Mouse (Mus musculus) kidney, postnatal 0 days (tissue): Measurements from ENCODE around the gene Ttc41. TPM values are rescaled to one million over a fixed set of nuclear protein-coding genes. Genes with fewer than 3 reads are reported as not detected.

ENCODE experiments used
- ATAC-seq: fragments of 200-750 bp; cut with Nextera tagmentation; replicated peaks from 2 replicates; pipeline ENCODE4 v1.8.0; 2017; ENCODE audit warnings: low read depth, moderate number of reproducible peaks, moderate TSS enrichment, moderate library complexity; ENCODE audit not compliant: low FRiP score
- DNase-seq: peaks from one replicate; pipeline ENCODE4 v3.0.0-alpha.2; 2016; ENCODE audit warnings: low spot score
- H3K27ac ChIP-seq: fragments of 300-500 bp; sonication (generic); 2 replicates; pipeline ENCODE4 v1.5.1; 2014; ENCODE audit warnings: mild to moderate bottlenecking
- H3K27me3 ChIP-seq: fragments of 300-500 bp; sonication (generic); 2 replicates; pipeline ENCODE4 v1.6.1; 2014; ENCODE audit warnings: low read length, mixed read lengths; ENCODE audit not compliant: insufficient read depth
- H3K36me3 ChIP-seq: fragments of 300-500 bp; sonication (generic); 2 replicates; pipeline ENCODE4 v1.6.1; 2014; ENCODE audit warnings: low read length, mixed read lengths; ENCODE audit not compliant: insufficient read depth
- H3K4me1 ChIP-seq: fragments of 300-500 bp; sonication (generic); replicated peaks from 2 replicates; pipeline ENCODE4 v1.6.1; 2014; ENCODE audit warnings: antibody characterized with exemption, low read length, mixed read lengths; ENCODE audit not compliant: insufficient read depth
- H3K4me2 ChIP-seq: fragments of 300-500 bp; sonication (generic); 2 replicates; pipeline ENCODE4 v1.6.1; 2014; ENCODE audit warnings: mild to moderate bottlenecking, low read length, moderate library complexity, mixed read lengths
- H3K4me3 ChIP-seq: fragments of 300-500 bp; sonication (generic); replicated peaks from 2 replicates; pipeline ENCODE4 v1.5.1; 2014; ENCODE audit warnings: low read depth, low read length
- H3K9ac ChIP-seq: fragments of 300-500 bp; sonication (generic); 2 replicates; pipeline ENCODE4 v1.6.1; 2014; ENCODE audit warnings: low read depth, low read length
- H3K9me3 ChIP-seq: fragments of 300-500 bp; sonication (generic); replicated peaks from 2 replicates; pipeline ENCODE4 v1.6.1; 2016; ENCODE audit warnings: low read length, inconsistent platforms, mixed read lengths
- CTCF ChIP-seq: IDR thresholded peaks from 2 replicates; pipeline ENCODE4 v1.5.1; 2016; ENCODE audit warnings: antibody characterized with exemption, low read depth, mild to moderate bottlenecking, moderate library complexity
- WGBS: fragments of 180-500 bp; shearing (Covaris S2); extraction: QIAGEN DNeasy Blood & Tissue Kit; methylation state at CpG from one replicate; pipeline ENCODE4 v1.1.7; 2014; 5-methylcytosine and 5-hydroxymethylcytosine counted together
- microRNA-seq: library from miRNA; unstranded; fragments of <30 nt; microRNA quantifications from one replicate; pipeline ENCODE4, GENCODE M21; 2016
- polyA plus RNA-seq: library from polyadenylated mRNA; unstranded; fragments of >200 nt; fragmentation: Nextera tagmentation; extraction: Ambion mirVana; gene quantifications from 2 replicates; pipeline ENCODE4 v1.2.1, GENCODE M21; 2015

Ttc41 gene
- polyA plus RNA-seq, 1 experiment from 2014 or later = 1.3 TPM

DNA sequence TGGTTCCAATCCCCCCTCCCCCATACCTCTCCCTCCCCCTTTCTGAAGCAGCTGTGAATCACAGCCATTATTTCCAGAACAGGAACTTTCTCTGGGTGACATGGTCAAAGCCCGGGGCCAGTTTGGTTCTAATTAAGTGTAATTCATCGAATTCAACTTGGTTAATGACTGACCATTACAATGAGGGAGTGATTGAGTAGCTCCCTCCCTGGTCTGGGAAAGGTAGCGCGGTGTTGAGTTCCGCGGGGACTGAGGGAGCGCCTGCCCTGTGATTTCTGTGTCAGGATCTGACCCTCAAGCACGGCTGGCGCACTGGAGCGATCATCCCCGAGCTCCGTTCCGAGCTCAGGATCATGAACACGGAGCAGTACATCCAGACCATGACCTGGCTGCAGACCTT is 119.3 kb downstream of the Ttc41 start:
- 0 out of 2 replicates have a peak, but pooled peaks cover under 1% of the 10 kb centered on the region for H3K4me1 ChIP-seq
- H3K27ac ChIP-seq = no peak overlapping the region; the same call in 1 of the 2 replicates
- ATAC-seq = peak; percentile 75
- 0 out of 2 replicates have a peak overlapping the region, but pooled peaks have one; percentile 13 for H3K4me2 ChIP-seq
- H3K9me3 ChIP-seq = no peaks in the 10 kb centered on the region
- no peak for TF ChIP-seq CTCF
- H3K9ac ChIP-seq = no peak overlapping the region
- WGBS = 44% methylated on average over 14 of the region's 14 CpGs
- 0 out of 2 replicates have a peak, but pooled peaks cover 6% of the 10 kb centered on the region for H3K36me3 ChIP-seq
- H3K4me3 ChIP-seq = no peak overlapping the region
- DNase-seq = peak; percentile 55
- H3K27me3 ChIP-seq = no peaks in the 10 kb centered on the region

DNA sequence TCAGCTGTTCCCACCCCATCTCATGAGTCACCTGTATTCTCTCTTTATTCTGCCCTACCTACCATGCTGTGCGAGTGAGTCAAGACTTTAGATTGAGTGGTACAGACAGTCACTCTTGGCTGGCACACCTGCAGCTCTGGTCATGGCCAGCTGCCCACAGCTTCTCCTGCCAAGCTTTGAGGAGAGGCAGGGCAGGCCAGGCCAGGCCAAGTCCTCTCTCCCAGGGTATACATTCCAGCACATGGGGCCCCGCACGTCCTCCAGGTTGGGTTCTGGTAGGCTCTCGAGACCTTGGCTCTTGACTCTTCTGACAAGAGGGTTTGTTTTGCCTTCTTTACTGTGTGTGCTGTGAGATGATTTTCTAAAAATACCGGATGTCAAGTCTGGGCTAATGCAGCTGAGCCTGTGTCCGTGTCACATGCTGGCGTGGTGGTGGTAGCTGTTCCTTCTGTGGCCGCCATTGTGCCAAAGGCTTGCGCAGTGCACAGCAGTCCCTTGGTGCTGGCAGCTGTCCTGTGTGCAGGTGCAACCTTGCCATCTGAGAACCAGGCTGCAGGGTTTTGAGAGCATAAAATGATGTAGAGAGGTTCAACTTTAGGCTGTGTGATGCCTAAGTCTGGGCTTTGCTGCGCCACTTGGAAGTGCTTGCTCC is 120.4 kb downstream of the Ttc41 start:
- H3K27ac ChIP-seq = no peak overlapping the region

More for the DNA sequence above, 120.4 kb downstream of the Ttc41 start:
- no peak overlapping the region for H3K4me2 ChIP-seq
- H3K36me3 ChIP-seq = 0 out of 2 replicates have a peak, but pooled peaks cover 3% of the 10 kb centered on the region
- no peaks in the 10 kb centered on the region for H3K27me3 ChIP-seq
- ATAC-seq = peak; percentile 72; the same call in 1 of the 2 replicates
- DNase-seq = peak; percentile 12
- no peak overlapping the region for H3K4me3 ChIP-seq
- TF ChIP-seq CTCF = no peak
- no peak overlapping the region for H3K9ac ChIP-seq
- H3K4me1 ChIP-seq = no peaks in the 10 kb centered on the region
- no peaks in the 10 kb centered on the region for H3K9me3 ChIP-seq
- WGBS = 71% methylated on average over 10 of the region's 10 CpGs

Small RNAs within 50 kb of the gene (microRNA-seq; reads per million reads assigned to microRNA genes)
- gene Gm25745 = 0.80 reads per million

Other genes starting within 250 kb of the Ttc41 start
- 5.4 and 5.9 TPM in 2 replicates for gene Syn3, start 206.9 kb upstream of the Ttc41 start, polyA plus RNA-seq
- 589 and 663 TPM in 2 replicates for gene Hsp90b1, start 302 bp upstream of the Ttc41 start, polyA plus RNA-seq
- gene Gm49358, start 58.2 kb downstream of the Ttc41 start, polyA plus RNA-seq = not detected in 2 replicates
- 0.99 and 1.2 TPM in 2 replicates for gene Nt5dc3, start 73.2 kb downstream of the Ttc41 start, polyA plus RNA-seq